Mouse (Mus musculus) hindlimb bud, embryonic 11.5 days (tissue): ENCODE data around the gene Alox15.
A peak's percentile ranks its signal among the peaks of the same experiment; 100 is the strongest.

Experiments
- DNase-seq: peaks from one replicate; pipeline ENCODE4 v3.0.0-alpha.2; 2012; ENCODE audit warnings: low read depth, low spot score; ENCODE audit errors: extremely low spot score

Gene Alox15

DNA sequence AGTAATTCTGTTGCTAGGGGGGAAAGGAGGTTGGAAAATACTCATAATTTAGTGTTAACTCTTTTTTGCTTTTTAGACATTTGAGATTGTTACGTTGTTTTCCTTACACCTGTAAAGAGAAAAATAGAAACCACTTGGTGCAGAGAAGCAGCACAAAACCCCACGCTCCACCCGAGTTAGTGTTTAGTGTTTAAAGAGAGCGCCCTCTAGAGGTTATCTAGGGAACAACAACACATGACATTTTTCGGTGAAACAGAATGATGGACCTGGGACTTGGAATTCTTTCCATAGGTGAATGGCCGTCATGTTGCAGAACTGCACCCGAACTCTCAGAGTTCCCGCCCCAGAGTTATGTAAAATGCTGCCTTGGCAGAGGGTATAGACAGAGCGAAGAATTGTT is 42.5 kb downstream of the Alox15 start:
- DNase-seq, result peak; percentile 24

DNA sequence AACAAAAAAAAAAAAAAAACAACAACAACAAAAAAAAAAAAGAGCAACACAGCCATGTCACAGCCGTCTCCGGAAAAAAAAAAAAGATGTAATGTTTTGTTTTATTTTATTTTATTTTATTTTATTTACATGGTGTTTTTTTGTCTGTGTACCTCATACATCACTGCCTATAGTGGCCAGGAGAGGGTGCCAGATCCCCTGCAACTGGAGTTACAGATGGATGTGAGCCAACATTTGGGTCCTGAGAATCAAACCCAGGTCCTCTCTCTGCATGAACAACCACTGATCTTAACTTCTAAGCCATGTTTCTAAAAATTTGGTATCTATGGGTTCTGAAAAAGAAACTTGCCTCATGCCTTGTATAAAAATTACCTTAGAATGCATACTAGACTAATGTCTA is 43.5 kb downstream of the Alox15 start:
- DNase-seq, result no peak

DNA sequence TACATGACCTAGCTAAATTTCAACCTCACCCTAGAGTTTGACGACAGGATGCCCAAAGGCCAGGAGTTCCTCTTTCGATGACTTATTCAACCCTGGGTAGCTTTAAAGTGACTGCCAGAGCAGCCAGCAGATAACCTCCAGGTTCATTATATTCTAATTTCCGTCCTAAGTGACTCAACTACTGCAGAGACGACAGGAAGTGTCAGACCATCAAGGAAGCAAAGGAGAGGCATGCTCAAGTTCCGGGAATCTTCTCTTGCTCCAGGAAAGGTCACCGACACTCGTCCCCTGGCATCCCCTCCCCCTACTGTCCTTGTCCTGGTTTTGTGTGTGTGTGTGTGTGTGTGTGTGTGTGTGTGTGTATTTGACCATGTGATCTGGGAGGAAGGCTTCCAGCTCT is 45.7 kb downstream of the Alox15 start:
- no peak for DNase-seq

DNA sequence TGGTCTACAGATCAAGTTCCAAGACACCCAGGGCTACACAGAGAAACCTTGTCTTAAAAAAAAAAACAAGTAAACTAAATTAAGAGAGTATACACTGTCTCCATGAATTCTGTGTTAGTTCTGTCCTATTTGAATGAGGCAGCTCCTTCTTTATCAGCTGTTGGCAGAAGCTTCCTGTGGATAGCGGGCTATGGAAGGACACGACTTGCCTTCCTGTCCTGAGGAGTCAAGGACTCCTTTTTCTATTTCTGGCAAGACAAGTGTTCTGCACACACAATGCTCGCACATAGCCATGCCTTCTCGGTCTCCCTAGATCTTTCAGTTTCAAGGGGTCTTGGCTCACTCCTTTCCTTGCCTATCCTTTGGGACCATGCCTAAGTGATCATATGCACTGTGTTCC is 49.5 kb downstream of the Alox15 start:
- no peak for DNase-seq

DNA sequence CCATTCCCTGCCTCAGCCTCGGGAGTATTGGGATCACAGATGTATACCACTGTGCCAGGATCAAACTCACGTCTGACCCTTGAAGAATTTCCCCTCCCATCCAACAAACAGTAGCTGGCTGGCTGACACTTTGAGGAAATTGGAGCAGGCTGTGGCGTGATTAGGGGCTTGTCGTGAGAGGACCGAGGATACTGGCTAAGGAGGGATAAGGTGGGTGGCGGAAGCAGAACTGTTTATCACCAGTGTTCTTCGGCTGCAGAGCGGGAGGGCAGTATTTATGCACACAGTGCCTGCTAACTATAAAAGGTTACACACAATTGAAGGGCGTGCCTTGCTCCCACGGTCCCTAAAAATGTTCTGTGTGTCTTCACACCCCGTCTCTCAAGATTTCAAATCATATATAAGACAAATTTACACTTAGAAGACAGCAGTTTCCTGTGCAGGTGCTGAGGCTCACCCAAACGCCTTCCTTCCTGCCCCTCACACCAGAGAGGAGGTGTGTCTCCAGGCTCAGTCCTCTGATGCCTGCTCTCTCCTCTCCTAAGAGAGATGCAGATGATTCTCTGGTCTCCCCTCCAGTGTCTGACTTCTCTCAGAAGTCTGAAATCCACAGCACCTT is 53.9 kb downstream of the Alox15 start:
- no peak for DNase-seq

DNA sequence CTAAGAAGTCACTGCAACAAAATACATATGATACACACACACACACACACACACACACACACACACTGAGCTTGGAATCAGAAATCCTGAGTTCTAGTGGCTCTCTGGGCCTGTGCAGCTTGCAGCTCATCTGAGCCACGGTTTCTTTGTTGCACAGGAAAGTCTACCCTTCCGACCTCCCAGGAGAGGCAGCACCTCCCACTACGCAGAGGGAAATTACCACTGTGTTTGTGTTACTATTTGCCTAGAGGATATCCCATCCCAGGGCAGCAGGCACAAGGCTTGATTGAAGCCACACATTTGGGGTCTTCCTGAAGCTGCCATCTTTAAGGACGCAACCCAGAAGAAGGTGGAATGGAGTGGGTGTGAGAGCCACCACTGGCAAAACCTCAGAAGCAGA is 54.4 kb downstream of the Alox15 start:
- no peak for DNase-seq
